Mouse (Mus musculus) midbrain, embryonic 11.5 days (tissue): ENCODE results near the gene Srsf3. TPM values are rescaled to one million over a fixed set of nuclear protein-coding genes. Genes with fewer than 3 reads are reported as not detected.
"Not testable (repeated sequence)": the region's sequence is repeated elsewhere in the genome, so short reads cannot be mapped to it uniquely, and the experiment has no call there.

Source experiments
- ATAC-seq: fragments of 200-750 bp; cut with Nextera tagmentation; 2 replicates; pipeline ENCODE4 v1.8.0; 2017; ENCODE audit warnings: moderate TSS enrichment, moderate library complexity; ENCODE audit not compliant: low FRiP score
- DNase-seq: peaks from one replicate; pipeline ENCODE4 v3.0.0; 2015; ENCODE audit warnings: low spot score; ENCODE audit errors: missing footprints
- H3K27ac ChIP-seq: fragments of 300-500 bp; sonication (generic); 2 replicates; pipeline ENCODE4 v1.5.1; 2014; ENCODE audit warnings: low read depth, low read length
- H3K27me3 ChIP-seq: fragments of 300-500 bp; sonication (generic); 2 replicates; pipeline ENCODE4 v1.6.1; 2014; ENCODE audit warnings: mild to moderate bottlenecking, low read length, moderate library complexity, mixed read lengths; ENCODE audit not compliant: control insufficient read depth, insufficient read depth
- H3K36me3 ChIP-seq: fragments of 300-500 bp; sonication (generic); 2 replicates; pipeline ENCODE4 v1.6.1; 2014; ENCODE audit warnings: mild to moderate bottlenecking, low read length, moderate library complexity, mixed read lengths; ENCODE audit not compliant: control insufficient read depth, insufficient read depth
- H3K4me1 ChIP-seq: fragments of 300-500 bp; sonication (generic); 2 replicates; pipeline ENCODE4 v1.6.1; 2014; ENCODE audit warnings: low read length; ENCODE audit not compliant: control insufficient read depth, insufficient read depth
- H3K4me2 ChIP-seq: fragments of 300-500 bp; sonication (generic); 2 replicates; pipeline ENCODE4 v1.6.1; 2014; ENCODE audit warnings: mild to moderate bottlenecking, moderate library complexity
- H3K4me3 ChIP-seq: fragments of 300-500 bp; sonication (generic); 2 replicates; pipeline ENCODE4 v1.5.1; 2014; ENCODE audit warnings: low read depth, low read length
- H3K9ac ChIP-seq: fragments of 300-500 bp; sonication (generic); 2 replicates; pipeline ENCODE4 v1.6.1; 2014; ENCODE audit warnings: low read length
- H3K9me3 ChIP-seq: fragments of 300-500 bp; sonication (generic); 2 replicates; pipeline ENCODE4 v1.6.1; 2016; ENCODE audit warnings: low read length; ENCODE audit not compliant: control insufficient read depth
- WGBS: fragments of 180-500 bp; shearing (Covaris S2); extraction: QIAGEN DNeasy Blood & Tissue Kit; methylation state at CpG from one replicate; pipeline ENCODE4 v1.1.7; 2014; 5-methylcytosine and 5-hydroxymethylcytosine counted together
- polyA plus RNA-seq: library from polyadenylated mRNA; unstranded; fragments of >200 nt; fragmentation: Nextera tagmentation; extraction: Ambion mirVana; gene quantifications from 2 replicates; pipeline ENCODE4 v1.2.1, GENCODE M21; 2014

Srsf3 gene
- polyA plus RNA-seq, 1 experiment from 2014 or later = 899 TPM

- Histone ChIP-seq H3K4me2 (no peak overlapping the region), H3K36me3 (no peaks in the 10 kb centered on the region), H3K27me3 (no peaks in the 10 kb centered on the region), H3K9ac (no peak overlapping the region), H3K4me1 (0 out of 2 replicates have a peak, but pooled peaks cover 2% of the 10 kb centered on the region), H3K27ac (no peak overlapping the region), H3K9me3 (no peaks in the 10 kb centered on the region), H3K4me3 (no peak overlapping the region)
- 54% methylated on average over 8 of the region's 8 CpGs for WGBS
- DNase-seq = peak; percentile 81
- ATAC-seq = no peak
These were observed 30.9 kb downstream of the Srsf3 start for GRCm38 (mm10) chr17:29063121-29063987.

GRCm38 (mm10) chr17:29063988-29064285, 31.5 kb downstream of the Srsf3 start:
- no peaks in the 10 kb centered on the region for H3K36me3 ChIP-seq
- no peak overlapping the region for H3K27ac ChIP-seq
- no peaks in the 10 kb centered on the region for H3K9me3 ChIP-seq
- no peak overlapping the region for H3K4me2 ChIP-seq
- DNase-seq = peak; percentile 73
- H3K9ac ChIP-seq = no peak overlapping the region
- H3K4me1 ChIP-seq = 0 out of 2 replicates have a peak, but pooled peaks cover 2% of the 10 kb centered on the region
- ATAC-seq = no peak
- H3K4me3 ChIP-seq = no peak overlapping the region
- WGBS = 78% methylated on average over 2 of the region's 2 CpGs
- no peaks in the 10 kb centered on the region for H3K27me3 ChIP-seq

GRCm38 (mm10) chr17:29065245-29065940, 33.0 kb downstream of the Srsf3 start:
- Histone ChIP-seq H3K36me3 (no peaks in the 10 kb centered on the region), H3K27me3 (no peaks in the 10 kb centered on the region), H3K27ac (no peak overlapping the region), H3K9me3 (no peaks in the 10 kb centered on the region), H3K4me2 (no peak overlapping the region), H3K9ac (no peak overlapping the region), H3K4me1 (0 out of 2 replicates have a peak, but pooled peaks cover 2% of the 10 kb centered on the region), H3K4me3 (no peak overlapping the region)
- 83% methylated on average over 21 of the region's 21 CpGs for WGBS
- DNase-seq = peak; percentile 73
- ATAC-seq = no peak

- no peak for ATAC-seq
- H3K36me3 ChIP-seq = no peaks in the 10 kb centered on the region
- H3K9ac ChIP-seq = no peak overlapping the region
- 0 out of 2 replicates have a peak, but pooled peaks cover 2% of the 10 kb centered on the region for H3K4me1 ChIP-seq
- WGBS = 93% methylated on average over 3 of the region's 3 CpGs
- H3K27me3 ChIP-seq = no peaks in the 10 kb centered on the region
- no peak overlapping the region for H3K27ac ChIP-seq
- no peak for DNase-seq
- no peak overlapping the region for H3K4me3 ChIP-seq
- no peaks in the 10 kb centered on the region for H3K9me3 ChIP-seq
- H3K4me2 ChIP-seq = no peak overlapping the region
These were observed 33.5 kb downstream of the Srsf3 start for GRCm38 (mm10) chr17:29065971-29066370.

- not testable (repeated sequence) for H3K9ac ChIP-seq, ATAC-seq, H3K27me3 ChIP-seq, H3K4me1 ChIP-seq, H3K9me3 ChIP-seq, H3K4me2 ChIP-seq, H3K36me3 ChIP-seq, H3K27ac ChIP-seq, H3K4me3 ChIP-seq
- DNase-seq = peak; percentile 69
- WGBS = 94% methylated on average over 3 of the region's 3 CpGs
These were observed 35.0 kb downstream of the Srsf3 start for GRCm38 (mm10) chr17:29067416-29067815.

- Histone ChIP-seq H3K27ac (no peak overlapping the region), H3K4me1 (peaks cover 3% of the 10 kb centered on the region), H3K9ac (no peak overlapping the region), H3K36me3 (no peaks in the 10 kb centered on the region), H3K27me3 (no peaks in the 10 kb centered on the region), H3K4me3 (no peak overlapping the region), H3K4me2 (no peak overlapping the region), H3K9me3 (no peaks in the 10 kb centered on the region)
- WGBS = 49% methylated on average over 5 of the region's 5 CpGs
- DNase-seq (no peak), ATAC-seq (no peak)
These were observed 35.4 kb downstream of the Srsf3 start for GRCm38 (mm10) chr17:29067847-29068246.

GRCm38 (mm10) chr17:29069063-29069462, 36.6 kb downstream of the Srsf3 start:
- H3K4me3 ChIP-seq = no peak overlapping the region
- no peak overlapping the region for H3K4me2 ChIP-seq
- no peaks in the 10 kb centered on the region for H3K9me3 ChIP-seq
- H3K36me3 ChIP-seq = no peaks in the 10 kb centered on the region
- H3K9ac ChIP-seq = no peak overlapping the region
- DNase-seq (peak; percentile 64), ATAC-seq (no peak)
- WGBS = 74% methylated on average over 10 of the region's 10 CpGs
- no peak overlapping the region for H3K27ac ChIP-seq
- H3K27me3 ChIP-seq = no peaks in the 10 kb centered on the region; the same call in 1 of the 2 replicates
- H3K4me1 ChIP-seq = peaks cover 5% of the 10 kb centered on the region

GRCm38 (mm10) chr17:29071820-29072219, 39.4 kb downstream of the Srsf3 start:
- Histone ChIP-seq H3K27ac (no peak overlapping the region), H3K9me3 (no peaks in the 10 kb centered on the region), H3K27me3 (no peaks in the 10 kb centered on the region; the same call in 1 of the 2 replicates), H3K4me2 (no peak overlapping the region), H3K4me3 (no peak overlapping the region), H3K4me1 (peaks cover 5% of the 10 kb centered on the region), H3K36me3 (no peaks in the 10 kb centered on the region), H3K9ac (no peak overlapping the region)
- peak; percentile 53 for DNase-seq
- ATAC-seq = no peak
- WGBS = 85% methylated on average over 5 of the region's 5 CpGs

GRCm38 (mm10) chr17:29072701-29073307, 40.4 kb downstream of the Srsf3 start:
- ATAC-seq = no peak
- no peak overlapping the region for H3K4me2 ChIP-seq
- 27% methylated on average over 11 of the region's 11 CpGs for WGBS
- no peak overlapping the region for H3K4me3 ChIP-seq
- H3K9ac ChIP-seq = no peak overlapping the region
- H3K36me3 ChIP-seq = no peaks in the 10 kb centered on the region
- H3K27ac ChIP-seq = no peak overlapping the region
- DNase-seq = peak; percentile 77
- H3K27me3 ChIP-seq = no peaks in the 10 kb centered on the region; the same call in 1 of the 2 replicates
- H3K4me1 ChIP-seq = peaks cover 5% of the 10 kb centered on the region
- H3K9me3 ChIP-seq = no peaks in the 10 kb centered on the region
